In the genomic region with DNA sequence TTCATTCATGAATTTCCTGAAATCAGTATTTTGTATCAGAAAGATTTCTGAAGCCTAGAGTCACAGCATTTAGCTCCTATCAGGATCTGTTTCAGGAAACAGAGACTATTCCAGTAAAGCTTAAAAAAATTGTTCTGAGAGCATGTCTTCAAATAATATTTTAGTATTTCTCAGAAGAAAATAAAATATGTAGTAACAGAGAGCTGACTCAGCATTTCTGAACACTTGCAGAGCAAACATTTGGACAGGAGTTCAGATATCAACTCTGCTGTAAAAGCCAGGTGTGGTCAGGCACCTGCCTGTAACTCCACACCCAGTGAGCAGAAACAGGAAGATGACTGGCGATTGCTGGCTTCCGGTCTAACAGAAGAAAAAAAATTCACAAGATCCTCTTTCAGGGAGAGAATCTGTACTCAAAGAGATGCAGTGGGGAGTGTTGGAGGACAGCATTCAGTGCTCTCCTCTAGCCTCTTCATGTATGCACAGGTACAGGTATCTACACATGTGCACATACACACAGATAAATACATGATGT, we compare ENCODE assay signal across 31 mouse cellular contexts. TPM values are rescaled to one million over a fixed set of nuclear protein-coding genes. Genes with fewer than 3 reads are reported as not detected.
DNase-seq lines count a peak whose midpoint lies in the region; ATAC-seq and TF ChIP-seq lines count a peak whose summit lies in the region.
"Had no signal": no experiment of that assay in that cellular context is flagged by ENCODE, and none has a peak within 500 bp of the region (broad histone marks: within the 10 kb centered on the region; RNA-seq: fewer than 3 reads in every experiment).

No protein-coding gene starts in this region.

- no peak for TF ChIP-seq EP300 in CH12.LX (IDR thresholded peaks at IDR 0.05; ENCODE audit: low read length)

- H3K9ac ChIP-seq in CH12.LX (ENCODE audit: insufficient read depth, low read depth) = no peak overlapping the region
- no peak overlapping the region for H3K9ac ChIP-seq in intestine, embryonic 15.5 days
- H3K9ac ChIP-seq: forebrain, embryonic 15.5 days; limb, embryonic 15.5 days; liver, embryonic 15.5 days; neural tube, embryonic 12.5 days had no signal

- in situ Hi-C loops in CH12.LX (cut with MboI; ENCODE audit: low pct_ligation_motif_present, low pct_unique_long_range_greater_than_20kb, low sequenced_read_pairs) = loop anchor here (25.0 kb wide), 1 partner anchor 538 kb away; the partner anchor contains the start of genes Gm44511 and Klrb1b

- no peak for TF ChIP-seq RAD21 in CH12.LX (IDR thresholded peaks at IDR 0.05; ENCODE audit: low read depth, low read length)

- H3K4me1 ChIP-seq in CH12.LX (ENCODE audit: control insufficient read depth in 1 of 2, insufficient read depth in 2 of 2) = no peaks in the 10 kb centered on the region
- no peaks in the 10 kb centered on the region for H3K4me1 ChIP-seq in intestine, embryonic 15.5 days (replicated peaks)
- H3K4me1 ChIP-seq: forebrain, embryonic 15.5 days; limb, embryonic 15.5 days; liver, embryonic 15.5 days; neural tube, embryonic 12.5 days had no signal

- dilution Hi-C loops in CH12.LX (cut with MboI; ENCODE audit: extremely low pct_ligation_motif_present, extremely low pct_unique_long_range_greater_than_20kb, low sequenced_read_pairs) = no loop called here

- no peak for TF ChIP-seq CTCF in CH12.LX (conservative IDR thresholded peaks at IDR 0.05 in 1 of 2, IDR thresholded peaks at IDR 0.05 in 1 of 2; ENCODE audit: low read depth in 2 of 2, low read length in 2 of 2)

- no peak for TF ChIP-seq POLR2A in CH12.LX (IDR thresholded peaks at IDR 0.05; ENCODE audit: low read depth, low read length)

- ATAC-seq in intestine, embryonic 15.5 days = peak; percentile 82
- ATAC-seq in monocyte, adult 5-6 weeks (replicated peaks; ENCODE audit: insufficient number of reproducible peaks, low FRiP score, low TSS enrichment, poor library complexity, severe bottlenecking) = peak; percentile 51; the same call in 1 of the 2 replicates
- ATAC-seq: forebrain, embryonic 15.5 days; hindbrain, postnatal 0 days had no signal

- H3K4me2 ChIP-seq in CH12.LX (ENCODE audit: insufficient read depth, low read depth, poor library complexity, severe bottlenecking) = no peak overlapping the region
- H3K4me2 ChIP-seq in intestine, embryonic 15.5 days (replicated peaks) = no peak overlapping the region
- H3K4me2 ChIP-seq: forebrain, embryonic 15.5 days; heart, embryonic 11.5 days; limb, embryonic 15.5 days; liver, embryonic 15.5 days; midbrain, embryonic 11.5 days; neural tube, embryonic 12.5 days had no signal

- WGBS in intestine, embryonic 15.5 days = 53% methylated on average over 2 of the region's 2 CpGs

- H3K4me3 ChIP-seq in CH12.LX (replicated peaks in 1 of 3; ENCODE audit: low read depth in 2 of 3, low read length in 2 of 3, poor library complexity in 1 of 3) = no peak overlapping the region
- no peak overlapping the region for H3K4me3 ChIP-seq in intestine, embryonic 15.5 days (replicated peaks)
- H3K4me3 ChIP-seq: forebrain, embryonic 15.5 days; left cerebral cortex, adult 2 months; limb, embryonic 15.5 days; liver, embryonic 15.5 days; neural tube, embryonic 12.5 days had no signal

- H3K27ac ChIP-seq in CH12.LX (ENCODE audit: insufficient read depth, low read depth) = no peak overlapping the region
- no peak overlapping the region for H3K27ac ChIP-seq in intestine, embryonic 15.5 days
- H3K27ac ChIP-seq: forebrain, embryonic 15.5 days; hindbrain, postnatal 0 days; left cerebral cortex, adult 2 months; limb, embryonic 15.5 days; liver, embryonic 15.5 days; macrophage; neural tube, embryonic 12.5 days had no signal

- no peaks in the 10 kb centered on the region for H3K27me3 ChIP-seq in CH12.LX (replicated peaks)
- H3K27me3 ChIP-seq in intestine, embryonic 15.5 days (replicated peaks) = no peaks in the 10 kb centered on the region
- H3K27me3 ChIP-seq: forebrain, embryonic 15.5 days; limb, embryonic 15.5 days; liver, embryonic 15.5 days; neural tube, embryonic 12.5 days had no signal

- peak; percentile 57 for DNase-seq in 416B (ENCODE audit: low read depth)
- DNase-seq in CH12.LX (ENCODE audit: extremely low read depth) = no peak
- no peak for DNase-seq in cerebellum, adult 9-11 months
- DNase-seq in adrenal gland, adult (ENCODE audit: inconsistent age in 2 of 2, low spot score in 1 of 2) = no peak
- DNase-seq in cerebellum, adult 9-10 months = no peak
- DNase-seq: cerebellum, adult 11-12 months; cerebellum, postnatal 25 days; kidney, adult 18-20 months; kidney, postnatal 4 days; left cerebral cortex, postnatal 4 days; retina, postnatal 1 day; right cerebral cortex, postnatal 25 days had no signal

- H3K79me2 ChIP-seq in CH12.LX (replicated peaks; ENCODE audit: control insufficient read depth, extremely low read depth, insufficient read depth, poor library complexity, severe bottlenecking) = no peaks in the 10 kb centered on the region

- no peaks in the 10 kb centered on the region for H3K36me3 ChIP-seq in CH12.LX (replicated peaks in 1 of 2; ENCODE audit: control insufficient read depth in 1 of 2, insufficient read depth in 1 of 2, low read length in 1 of 2)
- H3K36me3 ChIP-seq in intestine, embryonic 15.5 days = no peaks in the 10 kb centered on the region
- H3K36me3 ChIP-seq: forebrain, embryonic 15.5 days; limb, embryonic 15.5 days; liver, embryonic 15.5 days; neural tube, embryonic 12.5 days had no signal

- H3K9me3 ChIP-seq in CH12.LX (replicated peaks; ENCODE audit: low read length) = peaks cover 11% of the 10 kb centered on the region
- H3K9me3 ChIP-seq in intestine, embryonic 15.5 days = no peaks in the 10 kb centered on the region
- H3K9me3 ChIP-seq: forebrain, embryonic 15.5 days; limb, embryonic 15.5 days; liver, embryonic 15.5 days; neural tube, embryonic 12.5 days had no signal

TF ChIP-seq in CH12.LX, 34 proteins besides CTCF, POLR2A, EP300 and RAD21:
- TF ChIP-seq ZMIZ1 (IDR thresholded peaks at IDR 0.05; ENCODE audit: low read depth, low read length) (no peak), MAFK (IDR thresholded peaks at IDR 0.05; ENCODE audit: insufficient replicate concordance, low read length) (peak; percentile 95)

RNA-seq across cellular contexts. Expression of gene Clec12b, which starts 10.7 kb away (rescaled TPM):
- total RNA-seq in CH12.LX (2012; rRNA removed) (not detected in 2 replicates), CH12.LX (2014; rRNA removed) (not detected in 2 replicates)
- polyA plus RNA-seq in CH12.LX (2012; ENCODE audit: insufficient read length, low read depth) = not detected in 2 replicates
- not detected in 2 replicates for polyA plus RNA-seq in intestine, embryonic 15.5 days (2015; fragmentation: Nextera tagmentation; extraction: Ambion mirVana)
- not detected in 3 replicates for total RNA-seq in monocyte, adult 5-6 weeks (2017)
- total RNA-seq: gastrocnemius, adult 8-10 months; layer of hippocampus, postnatal 10 days; left cerebral cortex, adult 2 months; left cerebral cortex, postnatal 4 days had no signal
- polyA plus RNA-seq: hindbrain, embryonic 11.5 days; limb, embryonic 15.5 days; macrophage; midbrain, embryonic 11.5 days; neural tube, embryonic 12.5 days had no signal

RNA-seq across cellular contexts. Expression of gene Clec1b, which starts 22.1 kb away (rescaled TPM):
- total RNA-seq in CH12.LX (2012; rRNA removed) = not detected in 2 replicates
- total RNA-seq in CH12.LX (2014; rRNA removed) = not detected in 2 replicates
- polyA plus RNA-seq in CH12.LX (2012; ENCODE audit: insufficient read length, low read depth) = not detected in 2 replicates
- 1.2 and 1.3 TPM in 2 replicates for polyA plus RNA-seq in intestine, embryonic 15.5 days (2015; fragmentation: Nextera tagmentation; extraction: Ambion mirVana)
- total RNA-seq in monocyte, adult 5-6 weeks (2017) = 4.3 to 125 TPM (median 16.0 TPM) in 3 replicates
- total RNA-seq: gastrocnemius, adult 8-10 months; left cerebral cortex, adult 2 months had no signal
- polyA plus RNA-seq: gonadal fat pad, adult 2 months had no signal

RNA-seq across cellular contexts. Expression of gene Clec12a, which starts 32.5 kb away (rescaled TPM):
- total RNA-seq in CH12.LX (2012; rRNA removed) (1.7 TPM in 2 replicates), CH12.LX (2014; rRNA removed) (11.9 and 12.6 TPM in 2 replicates)
- polyA plus RNA-seq in CH12.LX (2012; ENCODE audit: insufficient read length, low read depth) = 6.5 and 8.0 TPM in 2 replicates
- polyA plus RNA-seq in intestine, embryonic 15.5 days (2015; fragmentation: Nextera tagmentation; extraction: Ambion mirVana) = 0.80 and 0.87 TPM in 2 replicates
- 95.9 to 190 TPM (median 158 TPM) in 3 replicates for total RNA-seq in monocyte, adult 5-6 weeks (2017)
- total RNA-seq: hindbrain, postnatal 0 days; layer of hippocampus, postnatal 10 days had no signal

RNA-seq across cellular contexts. Expression of gene Clec9a, which starts 33.7 kb away (rescaled TPM):
- not detected in 2 replicates for total RNA-seq in CH12.LX (2012; rRNA removed)
- total RNA-seq in CH12.LX (2014; rRNA removed) = not detected in 2 replicates
- not detected in 2 replicates for polyA plus RNA-seq in CH12.LX (2012; ENCODE audit: insufficient read length, low read depth)
- 0.13 and 0.20 TPM in 2 replicates for polyA plus RNA-seq in intestine, embryonic 15.5 days (2015; fragmentation: Nextera tagmentation; extraction: Ambion mirVana)
- total RNA-seq in monocyte, adult 5-6 weeks (2017) = 2.2 to 5.2 TPM (median 3.1 TPM) in 3 replicates
- total RNA-seq: gastrocnemius, adult 8-10 months; hindbrain, postnatal 0 days; layer of hippocampus, postnatal 10 days; left cerebral cortex, adult 2 months; left cerebral cortex, postnatal 4 days had no signal

RNA-seq across cellular contexts. Expression of gene 4922502D21Rik, which starts 43.4 kb away (rescaled TPM):
- total RNA-seq in CH12.LX (2012; rRNA removed) (2.0 and 2.8 TPM in 2 replicates), CH12.LX (2014; rRNA removed) (0.23 and 0.42 TPM in 2 replicates)
- 0.46 and 0.61 TPM in 2 replicates for polyA plus RNA-seq in CH12.LX (2012; ENCODE audit: insufficient read length, low read depth)
- not detected in 2 replicates for polyA plus RNA-seq in intestine, embryonic 15.5 days (2015; fragmentation: Nextera tagmentation; extraction: Ambion mirVana)
- 0.76 to 0.85 TPM in 2 of 3 replicates, not detected in the other for total RNA-seq in monocyte, adult 5-6 weeks (2017)
- total RNA-seq: adrenal gland, adult 18-20 months; gastrocnemius, adult 8-10 months; hindbrain, postnatal 0 days; layer of hippocampus, postnatal 10 days; left cerebral cortex, adult 2 months; left cerebral cortex, postnatal 4 days had no signal
- polyA plus RNA-seq: forebrain, embryonic 15.5 days; heart, embryonic 11.5 days; heart, postnatal 0 days; hindbrain, embryonic 11.5 days; hindbrain, postnatal 0 days; kidney, embryonic 16.5 days; limb, embryonic 15.5 days; liver, embryonic 15.5 days; lung, embryonic 16.5 days; macrophage; midbrain, embryonic 11.5 days; neural tube, embryonic 12.5 days had no signal
